Mouse (Mus musculus): ENCODE results near the gene Akap6. TPM values are rescaled to one million over a fixed set of nuclear protein-coding genes. Genes with fewer than 3 reads are reported as not detected.

Gene Akap6
- total and polyA plus RNA-seq, 3 experiments: 0.12 to 0.42 (median 0.33) TPM

DNA sequence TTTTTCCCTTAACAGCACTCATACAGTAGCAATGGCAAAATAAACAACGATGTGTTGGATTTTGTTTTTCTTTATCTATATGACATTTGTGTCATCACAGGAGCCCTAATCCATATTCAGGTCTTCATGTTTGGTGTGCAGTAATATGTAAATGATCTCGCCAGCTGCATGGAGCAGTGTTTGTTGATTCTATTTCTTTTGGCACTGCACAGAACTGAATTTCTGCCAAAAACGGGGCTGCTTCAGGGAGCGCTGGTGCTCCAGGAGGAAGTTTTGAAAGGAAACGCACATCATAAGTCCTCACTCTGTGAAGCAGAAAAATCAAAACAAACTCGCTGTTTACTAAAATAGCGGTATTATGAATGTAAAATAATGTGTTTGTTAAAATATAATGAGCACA lies 424.9 kb downstream of the Akap6 start:
- in situ Hi-C loops (cut with MboI; ENCODE audit: low pct_ligation_motif_present, low pct_unique_long_range_greater_than_20kb, low sequenced_read_pairs): no loop called here
- Histone ChIP-seq H3K4me2 (ENCODE audit: insufficient read depth, low read depth, poor library complexity, severe bottlenecking) (no peak overlapping the region), H3K4me3 (replicated peaks in 1 of 3; ENCODE audit: low read depth in 2 of 3, low read length in 2 of 3, poor library complexity in 1 of 3) (no peak overlapping the region), H3K27ac (ENCODE audit: insufficient read depth, low read depth) (no peak overlapping the region), H3K36me3 (replicated peaks in 1 of 2; ENCODE audit: control insufficient read depth in 1 of 2, insufficient read depth in 1 of 2, low read length in 1 of 2) (no peaks in the 10 kb centered on the region), H3K9me3 (replicated peaks; ENCODE audit: low read length) (peaks cover 5% of the 10 kb centered on the region), H3K27me3 (replicated peaks) (no peaks in the 10 kb centered on the region), H3K4me1 (ENCODE audit: control insufficient read depth in 1 of 2, insufficient read depth in 2 of 2) (no peaks in the 10 kb centered on the region), H3K9ac (ENCODE audit: insufficient read depth, low read depth) (no peak overlapping the region), H3K79me2 (replicated peaks; ENCODE audit: control insufficient read depth, extremely low read depth, insufficient read depth, poor library complexity, severe bottlenecking) (no peaks in the 10 kb centered on the region)
- TF ChIP-seq ZNF384 (IDR thresholded peaks at IDR 0.05; ENCODE audit: low read depth, low read length) (no peak), ZKSCAN1 (IDR thresholded peaks at IDR 0.05; ENCODE audit: borderline replicate concordance, low read depth, low read length) (no peak), MAX (IDR thresholded peaks at IDR 0.05; ENCODE audit: low read length) (no peak), CHD2 (IDR thresholded peaks at IDR 0.05; ENCODE audit: low read length) (no peak), ETS1 (conservative IDR thresholded peaks at IDR 0.05; ENCODE audit: low read depth, low read length) (no peak), ZMIZ1 (IDR thresholded peaks at IDR 0.05; ENCODE audit: low read depth, low read length) (no peak), EP300 (IDR thresholded peaks at IDR 0.05; ENCODE audit: low read length) (no peak), USF1 (IDR thresholded peaks at IDR 0.05; ENCODE audit: low read depth, low read length) (no peak), NELFE (IDR thresholded peaks at IDR 0.05; ENCODE audit: low read depth, low read length) (no peak), JUND (conservative IDR thresholded peaks at IDR 0.05; ENCODE audit: low read depth, low read length) (no peak), JUN (IDR thresholded peaks at IDR 0.05; ENCODE audit: insufficient read depth, low read depth, low read length) (no peak), TCF12 (IDR thresholded peaks at IDR 0.05; ENCODE audit: low read depth, low read length) (no peak), HCFC1 (IDR thresholded peaks at IDR 0.05; ENCODE audit: low read depth, low read length) (no peak), SIN3A (IDR thresholded peaks at IDR 0.05; ENCODE audit: low read length) (no peak)
- DNase-seq (ENCODE audit: extremely low read depth): no peak
- dilution Hi-C loops (cut with MboI; ENCODE audit: extremely low pct_ligation_motif_present, extremely low pct_unique_long_range_greater_than_20kb, low sequenced_read_pairs): no loop called here

DNA sequence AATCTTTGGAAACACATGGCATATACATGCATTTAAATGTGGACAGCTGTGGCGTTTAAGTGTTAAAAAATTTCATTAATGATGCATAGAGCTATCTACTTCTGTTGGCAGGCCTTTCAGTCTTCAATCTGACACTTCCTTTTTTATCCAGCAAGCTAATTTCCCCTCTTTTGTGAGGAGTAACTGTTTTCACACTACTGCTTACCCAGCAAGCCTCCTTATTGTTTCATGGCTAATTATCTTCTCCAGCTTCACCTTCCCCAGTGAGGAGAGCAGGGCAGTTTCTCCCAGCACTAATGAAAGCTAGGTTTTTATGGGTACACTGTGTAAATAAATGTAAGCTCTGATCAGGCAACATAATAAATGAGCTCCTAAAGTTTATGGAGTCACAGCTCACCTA lies 425.5 kb downstream of the Akap6 start:
- Histone ChIP-seq H3K4me1 (ENCODE audit: control insufficient read depth in 1 of 2, insufficient read depth in 2 of 2) (no peaks in the 10 kb centered on the region), H3K9me3 (replicated peaks; ENCODE audit: low read length) (peaks cover 5% of the 10 kb centered on the region), H3K27ac (ENCODE audit: insufficient read depth, low read depth) (no peak overlapping the region), H3K36me3 (replicated peaks in 1 of 2; ENCODE audit: control insufficient read depth in 1 of 2, insufficient read depth in 1 of 2, low read length in 1 of 2) (no peaks in the 10 kb centered on the region), H3K4me2 (ENCODE audit: insufficient read depth, low read depth, poor library complexity, severe bottlenecking) (no peak overlapping the region), H3K27me3 (replicated peaks) (no peaks in the 10 kb centered on the region), H3K4me3 (replicated peaks in 1 of 3; ENCODE audit: low read depth in 2 of 3, low read length in 2 of 3, poor library complexity in 1 of 3) (no peak overlapping the region), H3K79me2 (replicated peaks; ENCODE audit: control insufficient read depth, extremely low read depth, insufficient read depth, poor library complexity, severe bottlenecking) (no peaks in the 10 kb centered on the region), H3K9ac (ENCODE audit: insufficient read depth, low read depth) (no peak overlapping the region)
- dilution Hi-C loops (cut with MboI; ENCODE audit: extremely low pct_ligation_motif_present, extremely low pct_unique_long_range_greater_than_20kb, low sequenced_read_pairs) (no loop called here), in situ Hi-C loops (cut with MboI; ENCODE audit: low pct_ligation_motif_present, low pct_unique_long_range_greater_than_20kb, low sequenced_read_pairs) (no loop called here)
- TF ChIP-seq MEF2A (IDR thresholded peaks at IDR 0.05; ENCODE audit: borderline replicate concordance, low read depth, low read length): no peak
- no peak for TF ChIP-seq IRF4 (IDR thresholded peaks at IDR 0.05; ENCODE audit: low read depth, low read length)
- no peak for TF ChIP-seq POLR2A (IDR thresholded peaks at IDR 0.05; ENCODE audit: low read depth, low read length)
- no peak for TF ChIP-seq RCOR1 (conservative IDR thresholded peaks at IDR 0.05; ENCODE audit: low read depth, low read length)
- no peak for TF ChIP-seq KAT2A (IDR thresholded peaks at IDR 0.05; ENCODE audit: insufficient replicate concordance, low read length)
- TF ChIP-seq CHD1 (IDR thresholded peaks at IDR 0.05; ENCODE audit: low read depth, low read length): no peak
- no peak for TF ChIP-seq MAFK (IDR thresholded peaks at IDR 0.05; ENCODE audit: insufficient replicate concordance, low read length)
- no peak for TF ChIP-seq E2F4 (IDR thresholded peaks at IDR 0.05; ENCODE audit: insufficient replicate concordance, low read depth, low read length)
- DNase-seq (ENCODE audit: extremely low read depth): no peak
